Mouse (Mus musculus): Measurements from ENCODE around the gene Ccl17. TPM values are rescaled to one million over a fixed set of nuclear protein-coding genes. Genes with fewer than 3 reads are reported as not detected.
"Not testable (repeated sequence)": the region's sequence is repeated elsewhere in the genome, so short reads cannot be mapped to it uniquely, and the experiment has no call there.

Gene Ccl17
- polyA plus RNA-seq, 1 experiment = 1.1 TPM

- no peaks in the 10 kb centered on the region for H3K27me3 ChIP-seq (ENCODE audit: control insufficient read depth, insufficient read depth, low read length)
These were observed 26.4 kb downstream of the Ccl17 start for GRCm38 (mm10) chr8:94836456-94837240.

GRCm38 (mm10) chr8:94837662-94838574 is 27.7 kb downstream of the Ccl17 start, which contains the start of the genes Coq9 and Ciapin1:
Coq9 (plus strand) TSS chr8:94838321.
Ciapin1 (minus strand) TSS chr8:94838358.
- TF ChIP-seq CTCF (IDR thresholded peaks at IDR 0.05; ENCODE audit: borderline replicate concordance, insufficient read depth, low read depth, low read length) (no peak), POLR2A (IDR thresholded peaks at IDR 0.05; ENCODE audit: borderline replicate concordance, insufficient read depth, low read length) (peak; percentile 93)
- WGBS = under 1% methylated on average over 82 of the region's 82 CpGs
- Histone ChIP-seq H3K27ac (ENCODE audit: insufficient read depth, low read length) (peak within 1 kb of the TSS; percentile 97), H3K4me3 (replicated peaks; ENCODE audit: insufficient read depth, low read depth, low read length) (peak within 1 kb of the TSS; percentile 87), H3K27me3 (ENCODE audit: control insufficient read depth, insufficient read depth, low read length) (no peaks in the 10 kb centered on the region), H3K4me1 (ENCODE audit: control insufficient read depth, insufficient read depth, low read length) (peaks cover 5% of the 10 kb centered on the region)
- DNase-seq = peak; percentile 94 to 96

More at GRCm38 (mm10) chr8:94836456-94837240, 26.4 kb downstream of the Ccl17 start:
- TF ChIP-seq CTCF (IDR thresholded peaks at IDR 0.05; ENCODE audit: borderline replicate concordance, insufficient read depth, low read depth, low read length) (no peak), POLR2A (IDR thresholded peaks at IDR 0.05; ENCODE audit: borderline replicate concordance, insufficient read depth, low read length) (no peak)
- 63% methylated on average over 11 of the region's 11 CpGs for WGBS
- Histone ChIP-seq H3K4me3 (replicated peaks; ENCODE audit: insufficient read depth, low read depth, low read length) (peak overlapping the region; percentile 24), H3K27ac (ENCODE audit: insufficient read depth, low read length) (no peak overlapping the region), H3K4me1 (ENCODE audit: control insufficient read depth, insufficient read depth, low read length) (peaks cover 5% of the 10 kb centered on the region)
- no peak for DNase-seq

- H3K27ac ChIP-seq (ENCODE audit: insufficient read depth, low read length) = peak overlapping the region; percentile 97
- H3K4me1 ChIP-seq (ENCODE audit: control insufficient read depth, insufficient read depth, low read length) = peaks cover 5% of the 10 kb centered on the region
- no peaks in the 10 kb centered on the region for H3K27me3 ChIP-seq (ENCODE audit: control insufficient read depth, insufficient read depth, low read length)
- TF ChIP-seq CTCF (IDR thresholded peaks at IDR 0.05; ENCODE audit: borderline replicate concordance, insufficient read depth, low read depth, low read length) = no peak
- TF ChIP-seq POLR2A (IDR thresholded peaks at IDR 0.05; ENCODE audit: borderline replicate concordance, insufficient read depth, low read length) = no peak
- under 1% methylated on average over 24 of the region's 24 CpGs for WGBS
- peak in 1 of 2 experiments; percentile 87 for DNase-seq
- peak overlapping the region; percentile 87 for H3K4me3 ChIP-seq (replicated peaks; ENCODE audit: insufficient read depth, low read depth, low read length)
These were observed 28.3 kb downstream of the Ccl17 start for GRCm38 (mm10) chr8:94838600-94838999.

GRCm38 (mm10) chr8:94841183-94841582 is 30.9 kb downstream of the Ccl17 start:
- WGBS = 41% methylated on average over 2 of the region's 2 CpGs
- no peak overlapping the region for H3K4me3 ChIP-seq (replicated peaks; ENCODE audit: insufficient read depth, low read depth, low read length)
- H3K27me3 ChIP-seq (ENCODE audit: control insufficient read depth, insufficient read depth, low read length) = no peaks in the 10 kb centered on the region
- no peak overlapping the region for H3K27ac ChIP-seq (ENCODE audit: insufficient read depth, low read length)
- TF ChIP-seq CTCF (IDR thresholded peaks at IDR 0.05; ENCODE audit: borderline replicate concordance, insufficient read depth, low read depth, low read length) (no peak), POLR2A (IDR thresholded peaks at IDR 0.05; ENCODE audit: borderline replicate concordance, insufficient read depth, low read length) (no peak)
- no peak for DNase-seq
- H3K4me1 ChIP-seq (ENCODE audit: control insufficient read depth, insufficient read depth, low read length) = peaks cover 5% of the 10 kb centered on the region

GRCm38 (mm10) chr8:94850049-94850448 is 39.8 kb downstream of the Ccl17 start:
- no peak overlapping the region for H3K27ac ChIP-seq (ENCODE audit: insufficient read depth, low read length)
- H3K4me3 ChIP-seq (replicated peaks; ENCODE audit: insufficient read depth, low read depth, low read length) = no peak overlapping the region
- H3K4me1 ChIP-seq (ENCODE audit: control insufficient read depth, insufficient read depth, low read length) = no peaks in the 10 kb centered on the region
- no peaks in the 10 kb centered on the region for H3K27me3 ChIP-seq (ENCODE audit: control insufficient read depth, insufficient read depth, low read length)
- no peak for DNase-seq
- TF ChIP-seq CTCF (IDR thresholded peaks at IDR 0.05; ENCODE audit: borderline replicate concordance, insufficient read depth, low read depth, low read length) (no peak), POLR2A (IDR thresholded peaks at IDR 0.05; ENCODE audit: borderline replicate concordance, insufficient read depth, low read length) (no peak)
- 95% methylated on average over 5 of the region's 5 CpGs for WGBS

- not testable (repeated sequence) for H3K27ac ChIP-seq (ENCODE audit: insufficient read depth, low read length); H3K27me3 ChIP-seq (ENCODE audit: control insufficient read depth, insufficient read depth, low read length); DNase-seq; H3K4me1 ChIP-seq (ENCODE audit: control insufficient read depth, insufficient read depth, low read length); H3K4me3 ChIP-seq (replicated peaks; ENCODE audit: insufficient read depth, low read depth, low read length)
- 90% methylated on average over 11 of the region's 11 CpGs for WGBS
These were observed 44.5 kb downstream of the Ccl17 start for GRCm38 (mm10) chr8:94854761-94855160.

- peak overlapping the region; percentile 2; the same call in 1 of the 2 replicates for H3K27ac ChIP-seq (ENCODE audit: insufficient read depth, low read length)
- no peaks in the 10 kb centered on the region for H3K27me3 ChIP-seq (ENCODE audit: control insufficient read depth, insufficient read depth, low read length)
- DNase-seq = no peak
- no peak for TF ChIP-seq POLR2A (IDR thresholded peaks at IDR 0.05; ENCODE audit: borderline replicate concordance, insufficient read depth, low read length)
- no peak for TF ChIP-seq CTCF (IDR thresholded peaks at IDR 0.05; ENCODE audit: borderline replicate concordance, insufficient read depth, low read depth, low read length)
- WGBS = 8% methylated on average over 5 of the region's 5 CpGs
- no peak overlapping the region for H3K4me3 ChIP-seq (replicated peaks; ENCODE audit: insufficient read depth, low read depth, low read length)
- H3K4me1 ChIP-seq (ENCODE audit: control insufficient read depth, insufficient read depth, low read length) = 0 out of 2 replicates have a peak, but pooled peaks cover 3% of the 10 kb centered on the region
These were observed 46.7 kb downstream of the Ccl17 start for GRCm38 (mm10) chr8:94857011-94857345.
